Mouse (Mus musculus): Measurements from ENCODE around the gene 4930455H04Rik. TPM values are rescaled to one million over a fixed set of nuclear protein-coding genes. Genes with fewer than 3 reads are reported as not detected.
A peak's percentile ranks its signal among the peaks of the same experiment; 100 is the strongest.

4930455H04Rik gene
- polyA plus RNA-seq, 1 experiment from 2014 or later: not detected

GRCm38 (mm10) chr3:116943422-116943821 lies 24.6 kb upstream of the 4930455H04Rik start:
- no peaks in the 10 kb centered on the region for H3K36me3 ChIP-seq (ENCODE audit: control insufficient read depth, insufficient read depth, low read length)
- WGBS: 87% methylated on average over 4 of the region's 4 CpGs
- H3K27ac ChIP-seq (ENCODE audit: low read depth, low read length): no peak overlapping the region
- H3K9me3 ChIP-seq (ENCODE audit: control insufficient read depth, low read length): no peaks in the 10 kb centered on the region
- H3K4me2 ChIP-seq: no peak overlapping the region
- no peaks in the 10 kb centered on the region for H3K27me3 ChIP-seq (ENCODE audit: control insufficient read depth, insufficient read depth, low read length)
- H3K4me3 ChIP-seq (ENCODE audit: low read depth, low read length): no peak overlapping the region
- DNase-seq (ENCODE audit: low spot score, missing footprints) (no peak), ATAC-seq (ENCODE audit: low FRiP score) (no peak)
- H3K4me1 ChIP-seq (ENCODE audit: control insufficient read depth, insufficient read depth, low read length): no peaks in the 10 kb centered on the region
- no peak overlapping the region for H3K9ac ChIP-seq (ENCODE audit: low read length)

- 84% methylated on average over 4 of the region's 4 CpGs for WGBS
Measured at GRCm38 (mm10) chr3:116946476-116946875, 21.6 kb upstream of the 4930455H04Rik start.

GRCm38 (mm10) chr3:116950665-116951115 lies 17.4 kb upstream of the 4930455H04Rik start:
- Histone ChIP-seq H3K4me1 (ENCODE audit: control insufficient read depth, insufficient read depth, low read length) (no peaks in the 10 kb centered on the region), H3K4me3 (ENCODE audit: low read depth, low read length) (no peak overlapping the region), H3K9ac (ENCODE audit: low read length) (no peak overlapping the region), H3K27ac (ENCODE audit: low read depth, low read length) (no peak overlapping the region), H3K9me3 (ENCODE audit: control insufficient read depth, low read length) (no peaks in the 10 kb centered on the region), H3K36me3 (ENCODE audit: control insufficient read depth, insufficient read depth, low read length) (no peaks in the 10 kb centered on the region), H3K4me2 (no peak overlapping the region), H3K27me3 (ENCODE audit: control insufficient read depth, insufficient read depth, low read length) (no peaks in the 10 kb centered on the region)
- 93% methylated on average over 6 of the region's 6 CpGs for WGBS
- ATAC-seq (ENCODE audit: low FRiP score) (no peak), DNase-seq (ENCODE audit: low spot score, missing footprints) (no peak)

More at GRCm38 (mm10) chr3:116946476-116946875, 21.6 kb upstream of the 4930455H04Rik start:
- no peaks in the 10 kb centered on the region for H3K27me3 ChIP-seq (ENCODE audit: control insufficient read depth, insufficient read depth, low read length)
- no peak overlapping the region for H3K9ac ChIP-seq (ENCODE audit: low read length)
- H3K9me3 ChIP-seq (ENCODE audit: control insufficient read depth, low read length): no peaks in the 10 kb centered on the region
- DNase-seq (ENCODE audit: low spot score, missing footprints) (no peak), ATAC-seq (ENCODE audit: low FRiP score) (no peak)
- no peak overlapping the region for H3K4me3 ChIP-seq (ENCODE audit: low read depth, low read length)
- no peak overlapping the region for H3K4me2 ChIP-seq
- no peak overlapping the region for H3K27ac ChIP-seq (ENCODE audit: low read depth, low read length)
- no peaks in the 10 kb centered on the region for H3K4me1 ChIP-seq (ENCODE audit: control insufficient read depth, insufficient read depth, low read length)
- no peaks in the 10 kb centered on the region for H3K36me3 ChIP-seq (ENCODE audit: control insufficient read depth, insufficient read depth, low read length)

DNA sequence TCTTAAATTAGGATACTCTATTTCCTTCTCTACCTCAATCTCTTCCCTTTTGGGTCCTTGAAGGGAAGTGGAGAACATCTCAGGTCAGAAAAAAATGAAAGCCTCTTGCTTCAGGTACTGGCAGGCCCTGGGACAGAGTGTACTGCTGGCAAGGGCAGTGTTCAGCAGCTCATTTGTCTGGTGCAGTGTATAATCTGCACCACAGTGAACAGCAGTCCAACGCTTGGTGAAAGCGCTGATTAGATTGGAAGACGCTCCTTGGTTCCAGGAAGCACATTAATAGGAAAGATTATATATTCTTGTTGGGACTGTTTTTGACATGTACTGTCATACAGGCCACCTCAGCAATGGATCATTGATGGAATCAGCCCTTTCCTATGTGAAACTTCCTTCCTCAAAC lies 16.6 kb upstream of the 4930455H04Rik start:
- H3K9me3 ChIP-seq (ENCODE audit: control insufficient read depth, low read length): no peaks in the 10 kb centered on the region
- no peak for ATAC-seq (ENCODE audit: low FRiP score)
- no peak overlapping the region for H3K9ac ChIP-seq (ENCODE audit: low read length)
- DNase-seq (ENCODE audit: low spot score, missing footprints): no peak
- 89% methylated on average over 3 of the region's 3 CpGs for WGBS
- no peaks in the 10 kb centered on the region for H3K27me3 ChIP-seq (ENCODE audit: control insufficient read depth, insufficient read depth, low read length)
- no peak overlapping the region for H3K4me3 ChIP-seq (ENCODE audit: low read depth, low read length)
- no peaks in the 10 kb centered on the region for H3K36me3 ChIP-seq (ENCODE audit: control insufficient read depth, insufficient read depth, low read length)
- no peak overlapping the region for H3K27ac ChIP-seq (ENCODE audit: low read depth, low read length)
- H3K4me1 ChIP-seq (ENCODE audit: control insufficient read depth, insufficient read depth, low read length): no peaks in the 10 kb centered on the region
- no peak overlapping the region for H3K4me2 ChIP-seq

DNA sequence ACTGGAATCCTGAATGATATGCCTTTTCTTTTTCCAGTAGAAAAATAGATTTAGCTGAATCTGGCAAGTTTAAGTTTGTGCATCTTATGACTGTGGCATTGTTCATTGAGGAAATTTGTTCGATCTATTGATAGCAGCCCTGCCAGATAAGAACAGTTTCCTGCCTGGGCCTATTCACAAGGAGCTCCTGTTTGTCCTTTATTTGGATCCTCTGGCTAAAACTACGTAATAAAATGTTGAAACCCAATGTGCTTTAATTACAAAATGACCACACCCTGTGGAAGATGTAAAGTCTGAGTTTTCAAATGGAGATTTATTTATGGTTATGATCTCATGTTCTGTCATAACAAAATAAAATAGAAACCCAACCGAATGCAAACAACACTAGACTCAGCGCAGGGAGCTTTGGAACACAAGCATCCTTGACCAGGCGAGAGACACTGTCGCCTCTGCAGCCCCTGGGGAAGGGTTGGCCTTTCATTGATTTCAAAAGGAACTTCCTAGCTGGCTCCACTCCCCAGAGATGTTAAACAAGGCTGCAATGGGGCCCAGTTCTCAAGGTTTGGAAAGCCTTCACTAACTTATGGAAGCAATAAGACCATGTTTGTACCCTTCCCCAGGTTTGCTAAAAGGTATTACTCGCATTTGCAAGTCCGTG lies 15.7 kb upstream of the 4930455H04Rik start:
- no peaks in the 10 kb centered on the region for H3K36me3 ChIP-seq (ENCODE audit: control insufficient read depth, insufficient read depth, low read length)
- no peak overlapping the region for H3K4me2 ChIP-seq
- 82% methylated on average over 8 of the region's 8 CpGs for WGBS
- no peaks in the 10 kb centered on the region for H3K27me3 ChIP-seq (ENCODE audit: control insufficient read depth, insufficient read depth, low read length)
- no peak for ATAC-seq (ENCODE audit: low FRiP score)
- no peak overlapping the region for H3K4me3 ChIP-seq (ENCODE audit: low read depth, low read length)
- no peaks in the 10 kb centered on the region for H3K9me3 ChIP-seq (ENCODE audit: control insufficient read depth, low read length)
- H3K4me1 ChIP-seq (ENCODE audit: control insufficient read depth, insufficient read depth, low read length): no peaks in the 10 kb centered on the region
- no peak overlapping the region for H3K27ac ChIP-seq (ENCODE audit: low read depth, low read length)
- no peak for DNase-seq (ENCODE audit: low spot score, missing footprints)
- no peak overlapping the region for H3K9ac ChIP-seq (ENCODE audit: low read length)

DNA sequence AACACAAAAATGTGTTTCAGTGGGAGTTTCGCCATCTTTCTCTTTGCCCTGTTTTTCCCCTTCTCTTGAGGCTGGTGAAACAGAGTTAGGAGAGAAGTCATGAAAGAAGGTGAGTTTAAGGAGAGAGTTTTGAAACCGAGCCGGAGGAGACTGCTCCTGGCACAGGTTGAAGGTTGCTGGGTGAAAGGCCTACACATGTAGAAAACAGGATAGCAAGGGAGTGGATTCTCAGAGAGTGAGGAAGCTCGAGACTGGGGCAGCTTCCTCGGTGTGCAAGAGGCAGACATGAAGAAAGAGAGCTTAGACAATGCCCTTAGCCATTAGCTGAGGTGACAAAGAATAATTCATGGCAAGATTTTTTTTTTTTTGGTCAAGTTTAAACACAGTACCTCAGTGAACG lies 14.7 kb upstream of the 4930455H04Rik start:
- Histone ChIP-seq H3K4me2 (no peak overlapping the region), H3K27ac (ENCODE audit: low read depth, low read length) (no peak overlapping the region), H3K36me3 (ENCODE audit: control insufficient read depth, insufficient read depth, low read length) (no peaks in the 10 kb centered on the region), H3K9ac (ENCODE audit: low read length) (no peak overlapping the region), H3K4me3 (ENCODE audit: low read depth, low read length) (no peak overlapping the region), H3K9me3 (ENCODE audit: control insufficient read depth, low read length) (no peaks in the 10 kb centered on the region), H3K4me1 (ENCODE audit: control insufficient read depth, insufficient read depth, low read length) (no peaks in the 10 kb centered on the region), H3K27me3 (ENCODE audit: control insufficient read depth, insufficient read depth, low read length) (no peaks in the 10 kb centered on the region)
- 85% methylated on average over 6 of the region's 6 CpGs for WGBS
- DNase-seq (ENCODE audit: low spot score, missing footprints) (no peak), ATAC-seq (ENCODE audit: low FRiP score) (no peak)

GRCm38 (mm10) chr3:116955061-116955460 lies 13.0 kb upstream of the 4930455H04Rik start:
- 63% methylated on average over 6 of the region's 6 CpGs for WGBS
- H3K4me1 ChIP-seq (ENCODE audit: control insufficient read depth, insufficient read depth, low read length): no peaks in the 10 kb centered on the region

DNA sequence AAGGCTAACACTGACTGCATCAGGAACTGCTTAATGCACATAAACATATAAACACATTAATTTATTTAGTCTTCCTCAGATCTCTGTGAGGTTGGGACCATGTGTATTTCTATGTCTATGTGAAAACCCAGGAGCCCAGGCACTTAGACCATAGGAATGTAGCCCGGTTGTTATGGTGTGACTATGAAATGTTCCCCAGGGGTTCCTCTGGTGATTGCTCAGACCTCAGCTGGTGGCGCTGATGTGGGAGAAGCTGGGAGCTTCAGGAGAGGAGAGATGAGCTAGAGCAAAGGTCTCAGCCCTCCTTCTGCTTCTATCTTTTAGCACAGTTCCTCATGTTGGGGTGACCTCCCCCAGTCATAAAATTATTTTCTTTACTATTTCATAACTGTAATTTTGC lies 7.7 kb upstream of the 4930455H04Rik start:
- H3K9ac ChIP-seq (ENCODE audit: low read length): no peak overlapping the region
- H3K9me3 ChIP-seq (ENCODE audit: control insufficient read depth, low read length): no peaks in the 10 kb centered on the region
- no peak overlapping the region for H3K27ac ChIP-seq (ENCODE audit: low read depth, low read length)
- H3K4me1 ChIP-seq (ENCODE audit: control insufficient read depth, insufficient read depth, low read length): no peaks in the 10 kb centered on the region
- WGBS: 73% methylated on average over 2 of the region's 2 CpGs
- no peaks in the 10 kb centered on the region for H3K27me3 ChIP-seq (ENCODE audit: control insufficient read depth, insufficient read depth, low read length)
- H3K4me3 ChIP-seq (ENCODE audit: low read depth, low read length): no peak overlapping the region
- no peak for ATAC-seq (ENCODE audit: low FRiP score)
- no peaks in the 10 kb centered on the region for H3K36me3 ChIP-seq (ENCODE audit: control insufficient read depth, insufficient read depth, low read length)
- H3K4me2 ChIP-seq: no peak overlapping the region
- DNase-seq (ENCODE audit: low spot score, missing footprints): no peak

More at GRCm38 (mm10) chr3:116955061-116955460, 13.0 kb upstream of the 4930455H04Rik start:
- Histone ChIP-seq H3K36me3 (ENCODE audit: control insufficient read depth, insufficient read depth, low read length) (no peaks in the 10 kb centered on the region), H3K9me3 (ENCODE audit: control insufficient read depth, low read length) (no peaks in the 10 kb centered on the region), H3K4me2 (no peak overlapping the region), H3K4me3 (ENCODE audit: low read depth, low read length) (no peak overlapping the region), H3K27me3 (ENCODE audit: control insufficient read depth, insufficient read depth, low read length) (no peaks in the 10 kb centered on the region), H3K27ac (ENCODE audit: low read depth, low read length) (no peak overlapping the region), H3K9ac (ENCODE audit: low read length) (no peak overlapping the region)
- DNase-seq (ENCODE audit: low spot score, missing footprints) (no peak), ATAC-seq (ENCODE audit: low FRiP score) (no peak)

GRCm38 (mm10) chr3:116961354-116962142 lies 6.5 kb upstream of the 4930455H04Rik start:
- Histone ChIP-seq H3K36me3 (ENCODE audit: control insufficient read depth, insufficient read depth, low read length) (no peaks in the 10 kb centered on the region), H3K9ac (ENCODE audit: low read length) (no peak overlapping the region), H3K27ac (ENCODE audit: low read depth, low read length) (no peak overlapping the region), H3K4me1 (ENCODE audit: control insufficient read depth, insufficient read depth, low read length) (no peaks in the 10 kb centered on the region), H3K4me2 (no peak overlapping the region), H3K4me3 (ENCODE audit: low read depth, low read length) (no peak overlapping the region), H3K27me3 (ENCODE audit: control insufficient read depth, insufficient read depth, low read length) (no peaks in the 10 kb centered on the region), H3K9me3 (ENCODE audit: control insufficient read depth, low read length) (no peaks in the 10 kb centered on the region)
- ATAC-seq (ENCODE audit: low FRiP score) (0 out of 2 replicates have a peak, but pooled peaks have one; percentile 14), DNase-seq (ENCODE audit: low spot score, missing footprints) (no peak)
- WGBS: 70% methylated on average over 15 of the region's 15 CpGs
